Mouse (Mus musculus) neutrophil, adult 5-6 weeks (primary cell): ENCODE data around the gene Gm2a. TPM values are rescaled to one million over a fixed set of nuclear protein-coding genes. Genes with fewer than 3 reads are reported as not detected.
"Not testable (repeated sequence)": the region's sequence is repeated elsewhere in the genome, so short reads cannot be mapped to it uniquely, and the experiment has no call there.

Experiments
- ATAC-seq: fragments of 151-379, 151-347 bp; 2 replicates; pipeline ENCODE4 v1.8.0; 2017; ENCODE audit warnings: mild to moderate bottlenecking, moderate TSS enrichment; ENCODE audit not compliant: insufficient number of reproducible peaks, poor library complexity, low FRiP score, severe bottlenecking; ENCODE audit errors: extremely low read depth
- total RNA-seq: library from RNA; stranded (forward); fragments of 200-1000 nt; gene quantifications from 2 replicates; pipeline ENCODE4 v1.2.3, GENCODE M21; 2017

Gm2a gene
- total RNA-seq, 1 experiment from 2014 or later, result 160 TPM

GRCm38 (mm10) chr11:55089892-55090291, 8.0 kb upstream of the Gm2a start:
- ATAC-seq, result no peak

- no peak for ATAC-seq
These were observed 4.8 kb upstream of the Gm2a start for GRCm38 (mm10) chr11:55093096-55093495.

- not testable (repeated sequence) for ATAC-seq
These were observed 1.6 kb upstream of the Gm2a start for GRCm38 (mm10) chr11:55096296-55096695.

- no peak for ATAC-seq
These were observed 1.0 kb upstream of the Gm2a start for GRCm38 (mm10) chr11:55096731-55097462.

- ATAC-seq, result no peak
These were observed 437 bp downstream of the Gm2a start for GRCm38 (mm10) chr11:55098189-55098915.

GRCm38 (mm10) chr11:55099019-55099771, 1.3 kb downstream of the Gm2a start:
- no peak for ATAC-seq

- ATAC-seq, result peak; percentile 45
These were observed 2.0 kb downstream of the Gm2a start for GRCm38 (mm10) chr11:55099868-55100267.

GRCm38 (mm10) chr11:55102015-55102414, 4.1 kb downstream of the Gm2a start:
- ATAC-seq, result no peak

- no peak for ATAC-seq
These were observed 5.3 kb downstream of the Gm2a start for GRCm38 (mm10) chr11:55103229-55103628.

GRCm38 (mm10) chr11:55105389-55105788, 7.5 kb downstream of the Gm2a start:
- ATAC-seq, result no peak

GRCm38 (mm10) chr11:55106636-55107035, 8.7 kb downstream of the Gm2a start:
- peak; percentile 58 for ATAC-seq

GRCm38 (mm10) chr11:55109521-55110300, 11.8 kb downstream of the Gm2a start:
- ATAC-seq, result no peak

- ATAC-seq, result no peak
These were observed 12.8 kb downstream of the Gm2a start for GRCm38 (mm10) chr11:55110566-55111169.

GRCm38 (mm10) chr11:55113209-55113860, 15.4 kb downstream of the Gm2a start:
- peak; percentile 91 for ATAC-seq

- not testable (repeated sequence) for ATAC-seq
These were observed 15.9 kb downstream of the Gm2a start for GRCm38 (mm10) chr11:55113861-55114250.

GRCm38 (mm10) chr11:55114291-55114690, 16.4 kb downstream of the Gm2a start:
- no peak for ATAC-seq

GRCm38 (mm10) chr11:55116004-55116403, 18.1 kb downstream of the Gm2a start:
- ATAC-seq, result no peak

GRCm38 (mm10) chr11:55117031-55117430, 19.1 kb downstream of the Gm2a start:
- no peak for ATAC-seq
